Mouse (Mus musculus): ENCODE measurements around the gene Plekhf1. TPM values are rescaled to one million over a fixed set of nuclear protein-coding genes. Genes with fewer than 3 reads are reported as not detected.

Gene Plekhf1
- polyA plus RNA-seq, 1 experiment from 2014 or later, result 4.0 TPM

GRCm38 (mm10) chr7:38184418-38184745 lies 43.4 kb downstream of the Plekhf1 start:
- peak overlapping the region; percentile 97 for H3K4me2 ChIP-seq (ENCODE audit: low read length)
- peaks cover 8 to 9% of the 10 kb centered on the region in 2 experiments; a peak in 3 of 4 replicates for H3K4me1 ChIP-seq (ENCODE audit: control insufficient read depth in 2 of 2, insufficient read depth in 2 of 2, low read length in 2 of 2)
- H3K9me3 ChIP-seq (ENCODE audit: control insufficient read depth, low read length), result no peaks in the 10 kb centered on the region
- H3K4me3 ChIP-seq (ENCODE audit: control insufficient read depth in 1 of 2, insufficient read depth in 1 of 2, low read depth in 1 of 2, low read length in 2 of 2), result peak overlapping the region; percentile 71 to 86; a peak in 3 of 4 replicates
- H3K9ac ChIP-seq (ENCODE audit: low read length), result peak overlapping the region; percentile 81
- peaks cover 8% of the 10 kb centered on the region for H3K36me3 ChIP-seq (ENCODE audit: control insufficient read depth, insufficient read depth, low read length)
- no peak for ATAC-seq (ENCODE audit: insufficient number of reproducible peaks, insufficient read depth, low FRiP score, low read depth)
- 52% methylated on average over 1 of the region's 1 CpGs for WGBS
- no peaks in the 10 kb centered on the region for H3K27me3 ChIP-seq (ENCODE audit: control insufficient read depth, insufficient read depth, low read length)
- no peak overlapping the region for H3K27ac ChIP-seq (replicated peaks in 1 of 2; ENCODE audit: control insufficient read depth in 1 of 2, insufficient read depth in 1 of 2, low read depth in 2 of 2, low read length in 2 of 2)

GRCm38 (mm10) chr7:38183709-38184417 lies 44.0 kb downstream of the Plekhf1 start:
- H3K27ac ChIP-seq (replicated peaks in 1 of 2; ENCODE audit: control insufficient read depth in 1 of 2, insufficient read depth in 1 of 2, low read depth in 2 of 2, low read length in 2 of 2), result peak overlapping the region; percentile 84 to 86
- no peaks in the 10 kb centered on the region for H3K27me3 ChIP-seq (ENCODE audit: control insufficient read depth, insufficient read depth, low read length)
- peak overlapping the region; percentile 97 for H3K4me2 ChIP-seq (ENCODE audit: low read length)
- H3K9ac ChIP-seq (ENCODE audit: low read length), result peak overlapping the region; percentile 81
- peak; percentile 84 for ATAC-seq (ENCODE audit: insufficient number of reproducible peaks, insufficient read depth, low FRiP score, low read depth)
- WGBS, result 4% methylated on average over 36 of the region's 36 CpGs
- H3K36me3 ChIP-seq (ENCODE audit: control insufficient read depth, insufficient read depth, low read length), result peaks cover 3% of the 10 kb centered on the region
- peak overlapping the region; percentile 71 to 86 for H3K4me3 ChIP-seq (ENCODE audit: control insufficient read depth in 1 of 2, insufficient read depth in 1 of 2, low read depth in 1 of 2, low read length in 2 of 2)
- peaks cover 8 to 9% of the 10 kb centered on the region in 2 experiments; a peak in 3 of 4 replicates for H3K4me1 ChIP-seq (ENCODE audit: control insufficient read depth in 2 of 2, insufficient read depth in 2 of 2, low read length in 2 of 2)
- H3K9me3 ChIP-seq (ENCODE audit: control insufficient read depth, low read length), result no peaks in the 10 kb centered on the region

GRCm38 (mm10) chr7:38182962-38183687 lies 44.7 kb downstream of the Plekhf1 start, which contains the start of gene 1600014C10Rik:
Gene 1600014C10Rik (plus strand): TSS chr7:38183217.
- Histone ChIP-seq H3K4me1 (ENCODE audit: control insufficient read depth in 2 of 2, insufficient read depth in 2 of 2, low read length in 2 of 2) (peaks cover 8 to 9% of the 10 kb centered on the region in 2 experiments; a peak in 3 of 4 replicates), H3K9ac (ENCODE audit: low read length) (peak within 1 kb of the TSS; percentile 81), H3K4me3 (ENCODE audit: control insufficient read depth in 1 of 2, insufficient read depth in 1 of 2, low read depth in 1 of 2, low read length in 2 of 2) (peak within 1 kb of the TSS; percentile 71 to 86), H3K4me2 (ENCODE audit: low read length) (peak within 1 kb of the TSS; percentile 97), H3K36me3 (ENCODE audit: control insufficient read depth, insufficient read depth, low read length) (no peaks in the 10 kb centered on the region), H3K27ac (replicated peaks in 1 of 2; ENCODE audit: control insufficient read depth in 1 of 2, insufficient read depth in 1 of 2, low read depth in 2 of 2, low read length in 2 of 2) (peak within 1 kb of the TSS; percentile 84 to 86), H3K9me3 (ENCODE audit: control insufficient read depth, low read length) (no peaks in the 10 kb centered on the region), H3K27me3 (ENCODE audit: control insufficient read depth, insufficient read depth, low read length) (no peaks in the 10 kb centered on the region)
- WGBS, result 3% methylated on average over 28 of the region's 28 CpGs
- ATAC-seq (ENCODE audit: insufficient number of reproducible peaks, insufficient read depth, low FRiP score, low read depth), result peak; percentile 32; the same call in 1 of the 2 replicates

GRCm38 (mm10) chr7:38182596-38182961 lies 45.2 kb downstream of the Plekhf1 start:
- under 1% methylated on average over 11 of the region's 11 CpGs for WGBS
- Histone ChIP-seq H3K4me1 (ENCODE audit: control insufficient read depth in 2 of 2, insufficient read depth in 2 of 2, low read length in 2 of 2) (peaks cover 8 to 9% of the 10 kb centered on the region in 2 experiments; a peak in 3 of 4 replicates), H3K36me3 (ENCODE audit: control insufficient read depth, insufficient read depth, low read length) (no peaks in the 10 kb centered on the region), H3K27ac (replicated peaks in 1 of 2; ENCODE audit: control insufficient read depth in 1 of 2, insufficient read depth in 1 of 2, low read depth in 2 of 2, low read length in 2 of 2) (peak overlapping the region; percentile 84 to 86), H3K4me2 (ENCODE audit: low read length) (peak overlapping the region; percentile 97), H3K4me3 (ENCODE audit: control insufficient read depth in 1 of 2, insufficient read depth in 1 of 2, low read depth in 1 of 2, low read length in 2 of 2) (peak overlapping the region; percentile 71 to 86), H3K9ac (ENCODE audit: low read length) (peak overlapping the region; percentile 81), H3K9me3 (ENCODE audit: control insufficient read depth, low read length) (no peaks in the 10 kb centered on the region), H3K27me3 (ENCODE audit: control insufficient read depth, insufficient read depth, low read length) (no peaks in the 10 kb centered on the region)
- no peak for ATAC-seq (ENCODE audit: insufficient number of reproducible peaks, insufficient read depth, low FRiP score, low read depth)

DNA sequence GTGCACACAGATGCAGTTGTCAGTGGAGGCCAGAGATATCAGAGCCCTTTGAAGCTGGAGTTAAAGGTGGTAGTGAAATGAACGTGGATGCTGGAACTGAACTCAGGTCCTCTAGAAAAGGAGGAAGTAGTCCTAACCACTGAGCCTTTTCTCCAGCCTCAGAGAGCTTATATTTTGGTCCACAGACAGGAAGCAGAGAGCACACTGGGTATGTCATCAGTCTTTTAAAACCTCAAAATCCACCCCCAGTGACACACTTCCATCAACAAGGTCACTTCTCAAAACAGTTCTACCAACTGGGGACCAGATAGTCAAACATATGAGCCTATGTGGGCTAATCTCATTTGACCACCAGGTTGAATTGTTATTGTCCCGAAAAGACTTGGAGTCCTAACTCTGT lies 46.5 kb downstream of the Plekhf1 start:
- Histone ChIP-seq H3K27me3 (ENCODE audit: control insufficient read depth, insufficient read depth, low read length) (no peaks in the 10 kb centered on the region), H3K27ac (replicated peaks in 1 of 2; ENCODE audit: control insufficient read depth in 1 of 2, insufficient read depth in 1 of 2, low read depth in 2 of 2, low read length in 2 of 2) (no peak overlapping the region), H3K4me3 (ENCODE audit: control insufficient read depth in 1 of 2, insufficient read depth in 1 of 2, low read depth in 1 of 2, low read length in 2 of 2) (no peak overlapping the region), H3K36me3 (ENCODE audit: control insufficient read depth, insufficient read depth, low read length) (no peaks in the 10 kb centered on the region), H3K9ac (ENCODE audit: low read length) (no peak overlapping the region), H3K9me3 (ENCODE audit: control insufficient read depth, low read length) (no peaks in the 10 kb centered on the region), H3K4me1 (ENCODE audit: control insufficient read depth in 2 of 2, insufficient read depth in 2 of 2, low read length in 2 of 2) (peaks cover 8 to 9% of the 10 kb centered on the region in 2 experiments; a peak in 3 of 4 replicates), H3K4me2 (ENCODE audit: low read length) (no peak overlapping the region)
- ATAC-seq (ENCODE audit: insufficient number of reproducible peaks, insufficient read depth, low FRiP score, low read depth), result no peak
- WGBS, result 71% methylated on average over 2 of the region's 2 CpGs

GRCm38 (mm10) chr7:38179896-38180295 lies 47.9 kb downstream of the Plekhf1 start:
- H3K27ac ChIP-seq (replicated peaks in 1 of 2; ENCODE audit: control insufficient read depth in 1 of 2, insufficient read depth in 1 of 2, low read depth in 2 of 2, low read length in 2 of 2), result no peak overlapping the region
- WGBS, result 51% methylated on average over 3 of the region's 3 CpGs
- no peak overlapping the region for H3K4me3 ChIP-seq (ENCODE audit: control insufficient read depth in 1 of 2, insufficient read depth in 1 of 2, low read depth in 1 of 2, low read length in 2 of 2)
- H3K9ac ChIP-seq (ENCODE audit: low read length), result no peak overlapping the region
- H3K4me2 ChIP-seq (ENCODE audit: low read length), result no peak overlapping the region
- H3K36me3 ChIP-seq (ENCODE audit: control insufficient read depth, insufficient read depth, low read length), result no peaks in the 10 kb centered on the region
- no peaks in the 10 kb centered on the region for H3K27me3 ChIP-seq (ENCODE audit: control insufficient read depth, insufficient read depth, low read length)
- ATAC-seq (ENCODE audit: insufficient number of reproducible peaks, insufficient read depth, low FRiP score, low read depth), result no peak
- H3K4me1 ChIP-seq (ENCODE audit: control insufficient read depth in 2 of 2, insufficient read depth in 2 of 2, low read length in 2 of 2), result peaks cover 8 to 9% of the 10 kb centered on the region in 2 experiments; a peak in 3 of 4 replicates
- no peaks in the 10 kb centered on the region for H3K9me3 ChIP-seq (ENCODE audit: control insufficient read depth, low read length)

GRCm38 (mm10) chr7:38176056-38176455 lies 51.8 kb downstream of the Plekhf1 start:
- Histone ChIP-seq H3K36me3 (ENCODE audit: control insufficient read depth, insufficient read depth, low read length) (no peaks in the 10 kb centered on the region), H3K4me1 (ENCODE audit: control insufficient read depth in 2 of 2, insufficient read depth in 2 of 2, low read length in 2 of 2) (peaks cover 9 to 12% of the 10 kb centered on the region in 2 experiments; a peak in 2 of 4 replicates), H3K9ac (ENCODE audit: low read length) (no peak overlapping the region), H3K4me3 (ENCODE audit: control insufficient read depth in 1 of 2, insufficient read depth in 1 of 2, low read depth in 1 of 2, low read length in 2 of 2) (no peak overlapping the region), H3K27ac (replicated peaks in 1 of 2; ENCODE audit: control insufficient read depth in 1 of 2, insufficient read depth in 1 of 2, low read depth in 2 of 2, low read length in 2 of 2) (no peak overlapping the region), H3K4me2 (ENCODE audit: low read length) (no peak overlapping the region), H3K9me3 (ENCODE audit: control insufficient read depth, low read length) (no peaks in the 10 kb centered on the region), H3K27me3 (ENCODE audit: control insufficient read depth, insufficient read depth, low read length) (peaks cover 12% of the 10 kb centered on the region; the same call in 1 of the 2 replicates)
- 65% methylated on average over 3 of the region's 3 CpGs for WGBS
- ATAC-seq (ENCODE audit: insufficient number of reproducible peaks, insufficient read depth, low FRiP score, low read depth), result no peak

All from heart, embryonic 14.5 days (tissue).